Mouse (Mus musculus) frontal cortex, postnatal 10 days (tissue): ENCODE measurements at regions not wholly inside any gene's neighbourhood (a gene's known extent, or its start where the extent isn't known, plus 50 kb on each side); places are given as distances from the start of the nearest gene placed in this dataset.

Experiments
- DNase-seq, 2 experiments: peaks; one replicate each; pipeline ENCODE4 v3.0.0; 2022; ENCODE audit warnings: low spot score in 2 of 2, mixed read lengths in 1 of 2

GRCm38 (mm10) chr13:39702621-39703020 lies 658.6 kb downstream of the Ofcc1 start:
- DNase-seq, result no peak

DNA sequence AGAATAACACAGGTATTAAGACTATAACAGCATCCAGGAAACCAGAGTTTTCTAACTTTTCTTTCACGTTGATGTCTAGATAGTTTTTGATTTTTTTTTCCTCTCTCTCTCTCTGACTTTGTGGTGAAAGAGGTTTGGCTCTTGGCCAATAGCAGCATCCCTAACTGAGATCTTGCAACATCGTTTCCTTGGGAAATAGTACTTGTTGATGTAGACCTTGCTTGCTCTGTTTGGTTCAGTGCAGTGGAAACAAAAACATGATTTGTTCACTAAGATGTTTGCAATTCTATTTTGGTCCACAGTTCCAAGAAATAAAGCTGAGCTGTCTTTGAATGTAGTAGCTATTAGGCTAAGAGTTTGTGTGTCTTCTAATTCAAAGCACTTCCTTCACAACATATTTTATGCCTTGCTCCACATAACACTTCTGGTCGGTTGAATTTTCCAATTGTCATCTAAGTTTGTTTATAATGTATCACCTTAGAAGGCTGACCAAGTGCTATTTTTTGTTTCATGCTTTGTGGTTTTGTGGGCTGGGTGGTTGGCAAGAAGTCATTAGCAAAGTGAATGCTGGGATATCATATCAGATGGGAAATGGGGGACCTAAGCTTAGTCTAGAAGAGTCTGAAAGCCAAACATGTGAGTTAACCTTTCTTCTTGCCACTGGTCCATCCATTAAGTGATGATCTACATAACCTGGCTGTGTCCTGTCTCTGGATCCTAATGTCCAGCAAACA lies 669.8 kb downstream of the Ofcc1 start:
- no peak for DNase-seq

DNA sequence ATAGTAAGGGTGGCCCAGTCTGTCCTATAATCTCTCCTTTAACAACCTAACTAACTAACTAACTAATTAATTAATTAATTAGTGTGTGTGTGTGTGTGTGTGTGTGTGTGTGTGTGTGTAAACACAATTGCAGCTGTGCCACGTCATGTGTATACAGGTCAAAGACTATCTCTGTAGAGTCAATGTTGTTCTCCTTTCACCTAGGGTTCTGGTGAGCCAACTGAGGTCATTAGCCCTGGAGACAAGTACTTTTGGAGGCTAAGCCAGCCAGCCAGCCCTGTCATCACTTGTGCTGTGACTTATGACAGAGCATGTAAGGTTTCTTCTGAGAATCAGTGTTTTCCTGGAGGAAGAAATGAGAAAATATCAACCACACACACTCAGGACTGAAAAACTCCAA lies 696.7 kb downstream of the Ofcc1 start:
- no peak for DNase-seq

- no peak for DNase-seq
These were observed 688.8 kb upstream of the Slc35b3 start for GRCm38 (mm10) chr13:39649457-39649856.

DNA sequence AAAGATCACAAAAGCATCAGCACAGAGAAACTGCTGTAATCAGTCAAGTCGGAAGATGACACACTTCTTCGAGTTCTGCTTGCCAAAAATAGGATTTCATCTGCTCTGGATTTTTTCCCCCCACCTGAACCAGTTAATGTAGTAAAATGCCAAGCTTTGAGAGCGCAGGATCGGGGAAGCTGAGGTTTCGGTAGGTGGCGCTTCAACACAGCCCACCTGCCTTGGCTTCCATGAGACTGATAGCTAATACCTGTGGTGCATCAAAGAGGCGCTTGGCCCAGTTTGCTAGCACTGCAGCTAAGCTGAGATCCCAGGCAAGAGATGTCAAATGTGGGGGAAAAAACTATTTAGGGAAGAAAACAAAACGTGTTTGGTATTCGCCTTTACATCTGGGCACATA lies 686.7 kb upstream of the Slc35b3 start:
- DNase-seq, result peak; percentile 19 to 50

GRCm38 (mm10) chr13:39631506-39632132 lies 670.9 kb upstream of the Slc35b3 start:
- peak; percentile 7 to 10 for DNase-seq
